Mouse (Mus musculus): ENCODE measurements around the gene Bcl6.

DNA sequence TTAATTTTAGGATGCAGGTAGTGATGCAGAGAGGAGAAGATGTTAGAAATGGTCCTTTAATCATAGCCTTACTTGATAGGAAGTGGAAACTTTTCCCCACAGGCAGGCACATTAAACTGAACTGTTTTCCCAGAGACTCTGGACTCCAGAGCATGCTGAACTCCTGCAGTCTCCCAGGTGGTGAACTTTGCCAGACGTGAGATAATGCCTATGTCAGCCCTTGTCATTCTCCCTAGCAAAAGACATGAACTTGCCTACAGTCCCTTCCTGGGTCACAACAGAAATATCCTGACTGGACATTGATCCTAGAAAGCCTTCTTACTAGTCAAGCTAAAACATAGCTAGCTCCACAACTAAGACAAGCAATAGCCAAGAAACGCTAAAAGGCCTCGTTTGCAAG, 22.7 kb upstream of the Bcl6 start:
- no peak for TF ChIP-seq POLR2A (IDR thresholded peaks at IDR 0.05; ENCODE audit: extremely low read depth, insufficient read depth, low read length)
- TF ChIP-seq CTCF (IDR thresholded peaks at IDR 0.05; ENCODE audit: extremely low read depth, insufficient read depth, low read length), result no peak

Data from cortical plate, adult 2 months (tissue).